Mouse (Mus musculus) CH12F3 (cell line): ENCODE data around the gene S1pr5.
"Not testable (repeated sequence)": the region's sequence is repeated elsewhere in the genome, so short reads cannot be mapped to it uniquely, and the experiment has no call there.

Experiments used
- in situ Hi-C: fragments of 300-500 bp; cut with MboI; formaldehyde crosslinking; loops from 2 replicates; pipeline ENCODE4 v1.14.3; 2020; ENCODE audit warnings: low sequenced_read_pairs

S1pr5 gene

GRCm38 (mm10) chr9:21238004-21238732, 10.1 kb downstream of the S1pr5 start:
- in situ Hi-C loops: no loop called here

- in situ Hi-C loops: no loop called here
Measured at GRCm38 (mm10) chr9:21237368-21238003, 10.8 kb downstream of the S1pr5 start.

GRCm38 (mm10) chr9:21236991-21237367, 11.3 kb downstream of the S1pr5 start:
- in situ Hi-C loops: no loop called here

- in situ Hi-C loops: no loop called here
Measured at GRCm38 (mm10) chr9:21235341-21235740, 12.9 kb downstream of the S1pr5 start.

GRCm38 (mm10) chr9:21233805-21234204, 14.4 kb downstream of the S1pr5 start:
- in situ Hi-C loops: no loop called here

- in situ Hi-C loops: no loop called here
Measured at GRCm38 (mm10) chr9:21233366-21233765, 14.9 kb downstream of the S1pr5 start.

- in situ Hi-C loops: no loop called here
Measured at GRCm38 (mm10) chr9:21232867-21233266, 15.4 kb downstream of the S1pr5 start.

- in situ Hi-C loops: no loop called here
Measured at GRCm38 (mm10) chr9:21231551-21231950, 16.7 kb downstream of the S1pr5 start.

GRCm38 (mm10) chr9:21227342-21227741, 20.9 kb downstream of the S1pr5 start:
- in situ Hi-C loops: no loop called here

GRCm38 (mm10) chr9:21225415-21225758, 22.9 kb downstream of the S1pr5 start:
- in situ Hi-C loops: no loop called here

- in situ Hi-C loops: no loop called here
Measured at GRCm38 (mm10) chr9:21224576-21225414, 23.4 kb downstream of the S1pr5 start.

- in situ Hi-C loops: no loop called here
Measured at GRCm38 (mm10) chr9:21223906-21224305, 24.3 kb downstream of the S1pr5 start.

- in situ Hi-C loops: not testable (repeated sequence)
Measured at GRCm38 (mm10) chr9:21223490-21223889, 24.8 kb downstream of the S1pr5 start.

GRCm38 (mm10) chr9:21221383-21221929, 26.8 kb downstream of the S1pr5 start:
- in situ Hi-C loops: no loop called here

- in situ Hi-C loops: no loop called here
Measured at GRCm38 (mm10) chr9:21220490-21221382, 27.5 kb downstream of the S1pr5 start.

GRCm38 (mm10) chr9:21219820-21220219, 28.4 kb downstream of the S1pr5 start:
- in situ Hi-C loops: no loop called here

- in situ Hi-C loops: no loop called here
Measured at GRCm38 (mm10) chr9:21216050-21216841, 32.0 kb downstream of the S1pr5 start.

GRCm38 (mm10) chr9:21213617-21214190, 34.5 kb downstream of the S1pr5 start:
- in situ Hi-C loops: no loop called here

GRCm38 (mm10) chr9:21211624-21212023, 36.6 kb downstream of the S1pr5 start:
- in situ Hi-C loops: no loop called here
